Mouse (Mus musculus) myocyte (in vitro differentiated cells): ENCODE data around the gene Casz1.

Source experiments
- E2F4 ChIP-seq: IDR thresholded peaks from one replicate; pipeline ENCODE4 v1.6.1; 2011; ENCODE audit warnings: mild to moderate bottlenecking, control low read depth, moderate library complexity; ENCODE audit not compliant: insufficient read depth
- MYOD1 ChIP-seq, 3 experiments: IDR thresholded peaks; one replicate each; pipeline ENCODE4 v1.6.1; 2011; ENCODE audit warnings: control low read depth in 2 of 3, low read depth in 2 of 3, mild to moderate bottlenecking in 2 of 3, moderate library complexity in 1 of 3; ENCODE audit not compliant: insufficient read length in 2 of 3, control insufficient read depth in 1 of 3
- MYOG ChIP-seq, 3 experiments: IDR thresholded peaks; one replicate each; pipeline ENCODE4 v1.6.1; 2011; ENCODE audit warnings: control low read depth in 2 of 3, low read depth in 2 of 3, mild to moderate bottlenecking in 2 of 3; ENCODE audit not compliant: insufficient read length in 2 of 3, control insufficient read depth in 1 of 3, insufficient read depth in 1 of 3
- POLR2A ChIP-seq: IDR thresholded peaks from one replicate; pipeline ENCODE4 v1.6.1; 2011; ENCODE audit warnings: low read depth, mild to moderate bottlenecking, control low read depth, moderate library complexity; ENCODE audit not compliant: insufficient read length
- REST ChIP-seq: IDR thresholded peaks from one replicate; pipeline ENCODE4 v1.6.1; 2011; ENCODE audit warnings: mild to moderate bottlenecking, control low read depth, moderate library complexity; ENCODE audit not compliant: insufficient read depth, insufficient read length
- SRF ChIP-seq: IDR thresholded peaks from one replicate; pipeline ENCODE4 v1.6.1; 2011; ENCODE audit warnings: low read depth; ENCODE audit not compliant: control insufficient read depth, insufficient read length
- TCF3 ChIP-seq: IDR thresholded peaks from one replicate; pipeline ENCODE4 v1.6.1; 2011; ENCODE audit warnings: low read depth, control low read depth; ENCODE audit not compliant: insufficient read length

- TF ChIP-seq MYOD1 (IDR thresholded peaks at IDR 0.05; ENCODE audit: control insufficient read depth in 1 of 3, insufficient read length in 2 of 3, low read depth in 2 of 3): no peak
- no peak for TF ChIP-seq TCF3
- no peak for TF ChIP-seq POLR2A
- no peak for TF ChIP-seq SRF
- no peak for TF ChIP-seq MYOG (IDR thresholded peaks at IDR 0.05; ENCODE audit: control insufficient read depth in 1 of 3, insufficient read depth in 1 of 3, insufficient read length in 2 of 3, low read depth in 2 of 3)
- no peak for TF ChIP-seq E2F4
- TF ChIP-seq REST: no peak
Observed at GRCm38 (mm10) chr4:148830350-148830749, 26.1 kb downstream of the Casz1 start.
